Mouse (Mus musculus) liver, postnatal 0 days (tissue): ENCODE data around the gene Ly9. TPM values are rescaled to one million over a fixed set of nuclear protein-coding genes. Genes with fewer than 3 reads are reported as not detected.
A peak's percentile ranks its signal among the peaks of the same experiment; 100 is the strongest.

Experiments
- ATAC-seq: fragments of 200-750 bp; cut with Nextera tagmentation; 2 replicates; pipeline ENCODE4 v1.8.0; 2017; ENCODE audit warnings: mild to moderate bottlenecking, moderate library complexity
- DNase-seq: peaks from one replicate; pipeline ENCODE4 v3.0.0-alpha.2; 2016
- H3K27ac ChIP-seq: fragments of 300-500 bp; sonication (generic); 2 replicates; pipeline ENCODE4 v1.5.1; 2014; ENCODE audit warnings: antibody characterized with exemption, moderate library complexity, mild to moderate bottlenecking, low read depth
- H3K27me3 ChIP-seq: fragments of 300-500 bp; sonication (generic); 2 replicates; pipeline ENCODE4 v1.6.1; 2014; ENCODE audit warnings: low read length, control low read depth, mixed read lengths; ENCODE audit not compliant: insufficient read depth
- H3K36me3 ChIP-seq: fragments of 300-500 bp; sonication (generic); replicated peaks from 2 replicates; pipeline ENCODE4 v1.6.1; 2014; ENCODE audit warnings: mild to moderate bottlenecking, control low read depth, low read length, moderate library complexity, mixed read lengths; ENCODE audit not compliant: insufficient read depth
- H3K4me1 ChIP-seq: fragments of 300-500 bp; sonication (generic); 2 replicates; pipeline ENCODE4 v1.6.1; 2014; ENCODE audit warnings: antibody characterized with exemption, mild to moderate bottlenecking, control low read depth; ENCODE audit not compliant: insufficient read depth
- H3K4me2 ChIP-seq: fragments of 300-500 bp; sonication (generic); 2 replicates; pipeline ENCODE4 v1.6.1; 2014; ENCODE audit warnings: low read depth, mild to moderate bottlenecking, low read length, moderate library complexity, mixed read lengths
- H3K4me3 ChIP-seq: fragments of 300-500 bp; sonication (generic); 2 replicates; pipeline ENCODE4 v1.5.1; 2014; ENCODE audit warnings: low read depth, low read length
- H3K9ac ChIP-seq: fragments of 300-500 bp; sonication (generic); replicated peaks from 2 replicates; pipeline ENCODE4 v1.6.1; 2014; ENCODE audit warnings: mild to moderate bottlenecking, moderate library complexity
- H3K9me3 ChIP-seq: fragments of 300-500 bp; sonication (generic); 2 replicates; pipeline ENCODE4 v1.6.1; 2016; ENCODE audit warnings: mild to moderate bottlenecking, control low read depth, low read length, mixed read lengths
- CTCF ChIP-seq: sonication (generic); IDR thresholded peaks from 2 replicates; pipeline ENCODE4 v1.5.1; 2016; ENCODE audit warnings: antibody characterized with exemption, low read depth
- EP300 ChIP-seq: IDR thresholded peaks from 2 replicates; pipeline ENCODE4 v1.6.1; 2016; ENCODE audit warnings: antibody characterized with exemption, low read depth, mild to moderate bottlenecking
- WGBS: fragments of 180-500 bp; shearing (Covaris S2); extraction: QIAGEN DNeasy Blood & Tissue Kit; methylation state at CpG from one replicate; pipeline ENCODE4 v1.1.7; 2014; ENCODE audit not compliant: insufficient replicate concordance; 5-methylcytosine and 5-hydroxymethylcytosine counted together
- polyA plus RNA-seq: library from polyadenylated mRNA; unstranded; fragments of >200 nt; fragmentation: Nextera tagmentation; extraction: Ambion mirVana; gene quantifications from 2 replicates; pipeline ENCODE4 v1.2.1, GENCODE M21; 2015

The Ly9 gene
- polyA plus RNA-seq = 1.4 and 2.2 TPM in 2 replicates

DNA sequence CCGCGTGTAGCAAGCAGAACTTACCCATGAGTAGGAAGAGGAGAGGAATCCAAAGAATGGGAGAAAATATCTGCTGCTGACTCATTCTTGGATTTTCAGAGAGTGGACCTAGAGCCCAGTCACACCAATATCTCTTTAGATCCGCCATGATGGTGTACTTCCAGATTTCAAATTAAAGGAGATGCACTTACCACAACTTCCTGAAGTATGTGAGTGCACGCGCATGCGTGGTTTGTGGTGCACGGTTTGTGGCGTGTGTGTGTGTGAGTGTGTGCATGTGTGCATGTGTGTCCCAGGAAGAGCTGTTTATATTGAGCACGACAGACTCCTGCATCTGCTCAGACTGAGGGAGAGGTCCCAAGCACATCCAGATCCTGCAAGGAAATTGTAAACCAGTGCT lies at the start of gene Ly9:
TSS of gene Ly9 (minus strand) at position 235 of the 400 bp plus-strand sequence.
- peak; percentile 29 for DNase-seq
- Histone ChIP-seq H3K36me3 (no peaks in the 10 kb centered on the region), H3K27me3 (no peaks in the 10 kb centered on the region), H3K9ac (no peak within 1 kb of the TSS), H3K4me1 (no peaks in the 10 kb centered on the region), H3K4me2 (peak within 1 kb of the TSS; percentile 57), H3K9me3 (no peaks in the 10 kb centered on the region), H3K27ac (no peak within 1 kb of the TSS), H3K4me3 (peak within 1 kb of the TSS; percentile 31)
- TF ChIP-seq CTCF (no peak), EP300 (no peak)
- WGBS = 34% methylated on average over 9 of the region's 9 CpGs
- no peak; the same call in 1 of the 2 replicates for ATAC-seq

DNA sequence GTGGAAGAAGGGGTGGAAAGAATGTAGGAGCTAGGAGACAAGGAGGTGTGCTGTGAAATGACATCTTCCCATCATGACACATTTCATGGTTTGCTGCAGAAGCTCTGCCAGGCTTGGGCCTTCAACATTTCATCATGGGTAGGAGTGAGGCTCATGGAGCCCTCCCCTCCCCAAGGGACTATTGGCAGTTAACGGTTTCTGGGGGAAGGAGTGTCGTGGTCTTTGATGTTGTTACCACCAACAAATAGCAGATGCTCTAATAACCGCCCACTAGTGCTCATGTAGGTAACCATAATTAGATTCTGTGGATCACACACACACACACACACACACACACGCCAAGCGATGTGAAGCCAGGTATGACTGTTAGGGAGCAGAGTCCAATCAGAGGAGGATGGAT lies 45.5 kb upstream of the Ly9 start, which contains the start of gene Slamf7:
TSS of gene Slamf7 (minus strand) at position 302 of the 400 bp plus-strand sequence.
- DNase-seq (peak; percentile 22), ATAC-seq (peak; percentile 66)
- 67% methylated on average over 5 of the region's 5 CpGs for WGBS
- Histone ChIP-seq H3K9me3 (no peaks in the 10 kb centered on the region), H3K36me3 (no peaks in the 10 kb centered on the region), H3K9ac (no peak within 1 kb of the TSS), H3K4me3 (no peak within 1 kb of the TSS), H3K4me1 (no peaks in the 10 kb centered on the region), H3K27ac (no peak within 1 kb of the TSS), H3K4me2 (no peak within 1 kb of the TSS), H3K27me3 (no peaks in the 10 kb centered on the region)
- no peak for TF ChIP-seq CTCF
- TF ChIP-seq EP300 = peak; percentile 70

DNA sequence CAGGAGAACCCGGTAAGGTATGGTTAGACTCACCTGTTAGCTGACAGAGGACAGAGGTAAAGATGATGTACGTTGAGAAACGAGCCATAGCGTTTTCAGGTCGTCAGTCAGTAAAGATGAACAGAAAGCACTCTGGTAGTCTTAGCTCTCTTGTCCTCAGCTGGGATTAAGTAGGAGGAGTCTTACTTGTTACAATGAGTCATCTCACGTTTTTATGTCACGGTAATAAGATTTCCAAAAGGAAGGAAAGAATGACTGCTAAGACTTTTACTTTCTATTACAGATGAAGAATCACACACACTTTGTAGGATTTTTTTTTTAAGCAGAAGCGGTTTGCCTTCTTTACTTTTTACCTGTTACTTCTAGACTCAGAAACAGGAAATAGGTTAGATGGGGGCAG lies 41.6 kb upstream of the Ly9 start:
- WGBS = 53% methylated on average over 8 of the region's 8 CpGs

DNA sequence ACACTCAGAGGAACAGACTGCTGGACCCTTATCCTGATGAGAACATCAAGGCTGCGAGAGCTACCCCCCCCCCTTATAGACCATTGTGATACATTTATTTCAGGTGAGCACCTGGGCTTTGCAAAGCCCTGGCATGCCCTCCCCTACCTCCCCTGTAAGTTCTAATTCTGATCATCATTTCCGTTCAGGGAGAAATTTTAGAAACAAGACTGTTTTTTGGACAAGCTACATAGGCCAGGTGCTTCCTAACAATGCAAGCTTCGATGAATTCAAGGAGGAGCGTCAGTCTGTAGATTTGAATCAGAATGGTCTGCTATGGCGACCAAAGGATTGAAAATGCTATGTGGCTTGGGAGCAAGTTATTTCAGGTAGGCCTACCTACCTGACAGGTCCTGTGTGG lies 40.5 kb upstream of the Ly9 start:
- ATAC-seq = no peak
- Histone ChIP-seq H3K4me3 (peak overlapping the region; percentile 4; the same call in 1 of the 2 replicates), H3K27me3 (no peaks in the 10 kb centered on the region), H3K4me1 (no peaks in the 10 kb centered on the region), H3K4me2 (peak overlapping the region; percentile 43; the same call in 1 of the 2 replicates), H3K9ac (no peak overlapping the region), H3K36me3 (no peaks in the 10 kb centered on the region), H3K9me3 (no peaks in the 10 kb centered on the region), H3K27ac (peak overlapping the region; percentile 39; the same call in 1 of the 2 replicates)
- no peak for DNase-seq
- no peak for TF ChIP-seq EP300
- no peak for TF ChIP-seq CTCF
- 72% methylated on average over 5 of the region's 5 CpGs for WGBS

More for the DNA sequence above, 41.6 kb upstream of the Ly9 start:
- no peak overlapping the region for H3K27ac ChIP-seq
- no peak for TF ChIP-seq EP300
- no peak for TF ChIP-seq CTCF
- DNase-seq (no peak), ATAC-seq (no peak)
- H3K9me3 ChIP-seq = no peaks in the 10 kb centered on the region
- no peak overlapping the region for H3K4me3 ChIP-seq
- H3K4me1 ChIP-seq = no peaks in the 10 kb centered on the region
- no peaks in the 10 kb centered on the region for H3K27me3 ChIP-seq
- H3K36me3 ChIP-seq = no peaks in the 10 kb centered on the region
- no peak overlapping the region for H3K4me2 ChIP-seq
- H3K9ac ChIP-seq = no peak overlapping the region

DNA sequence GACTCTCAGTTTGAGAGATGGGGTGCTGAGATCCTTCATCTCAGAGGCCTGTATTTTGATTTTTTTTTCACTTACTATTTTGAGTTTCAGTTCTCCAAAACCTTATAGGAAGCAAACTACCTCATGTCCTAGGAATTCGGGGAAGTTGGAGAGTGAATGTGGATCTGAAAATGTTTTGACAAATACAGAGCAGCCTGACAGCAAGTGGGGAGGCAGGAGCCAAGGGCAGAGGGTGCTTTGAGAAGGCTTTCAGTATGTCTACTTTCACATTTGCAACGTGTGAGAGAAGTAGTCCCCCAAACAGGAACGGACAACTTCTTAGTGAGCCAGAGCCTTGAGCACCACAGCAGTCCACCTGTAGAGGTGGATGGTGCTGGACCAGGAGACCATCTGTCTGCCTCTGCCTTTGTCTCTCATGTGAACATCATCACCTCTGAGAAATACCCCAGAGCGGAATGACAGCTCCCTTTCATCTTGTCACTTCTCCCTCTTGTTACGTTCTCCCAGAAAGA lies 39.3 kb upstream of the Ly9 start:
- Histone ChIP-seq H3K4me3 (no peak overlapping the region), H3K4me2 (peak overlapping the region; percentile 10; the same call in 1 of the 2 replicates), H3K36me3 (no peaks in the 10 kb centered on the region), H3K27ac (no peak overlapping the region), H3K9me3 (no peaks in the 10 kb centered on the region), H3K27me3 (no peaks in the 10 kb centered on the region), H3K4me1 (no peaks in the 10 kb centered on the region), H3K9ac (no peak overlapping the region)
- TF ChIP-seq CTCF = no peak
- TF ChIP-seq EP300 = no peak
- no peak for DNase-seq
- ATAC-seq = no peak
- 55% methylated on average over 5 of the region's 5 CpGs for WGBS

DNA sequence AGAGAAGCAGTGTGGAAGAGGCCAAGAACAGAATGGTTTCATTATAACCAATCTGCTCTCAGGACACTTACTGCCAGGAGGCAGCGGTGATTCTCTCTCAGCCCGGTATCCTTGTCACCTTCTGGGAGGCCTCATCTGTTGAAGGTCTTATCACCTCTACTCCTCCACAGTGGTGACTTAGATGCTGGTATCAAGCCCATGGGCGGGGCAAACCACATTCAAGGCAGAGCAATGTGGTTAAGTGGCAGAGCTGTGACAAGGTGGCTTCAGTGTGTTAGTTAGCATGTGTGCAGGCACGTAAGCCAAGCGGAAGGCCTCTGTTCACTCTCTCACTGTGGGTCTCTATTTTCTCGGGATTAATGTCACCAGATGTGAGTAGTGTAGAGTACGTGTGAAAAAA lies 36.4 kb upstream of the Ly9 start:
- Histone ChIP-seq H3K27me3 (no peaks in the 10 kb centered on the region), H3K9me3 (no peaks in the 10 kb centered on the region), H3K36me3 (no peaks in the 10 kb centered on the region), H3K27ac (no peak overlapping the region), H3K4me3 (no peak overlapping the region), H3K4me1 (no peaks in the 10 kb centered on the region), H3K9ac (no peak overlapping the region), H3K4me2 (no peak overlapping the region)
- TF ChIP-seq CTCF (no peak), EP300 (peak; percentile 64)
- DNase-seq (peak; percentile 39), ATAC-seq (peak; percentile 84)
- WGBS = 47% methylated on average over 7 of the region's 7 CpGs
